Mouse (Mus musculus): ENCODE measurements at regions not wholly inside any gene's neighbourhood (a gene's known extent, or its start where the extent isn't known, plus 50 kb on each side); places are given as distances from the start of the nearest gene placed in this dataset.
A peak's percentile ranks its signal among the peaks of the same experiment; 100 is the strongest.

- ATAC-seq (ENCODE audit: low FRiP score), result no peak
- no peak overlapping the region for H3K27ac ChIP-seq
- 68% methylated on average over 4 of the region's 4 CpGs for WGBS
Measured at GRCm38 (mm10) chr8:8054224-8054916, 606.7 kb downstream of the Efnb2 start.

GRCm38 (mm10) chr8:8051186-8051585 lies 609.9 kb downstream of the Efnb2 start:
- ATAC-seq (ENCODE audit: low FRiP score), result no peak

More at GRCm38 (mm10) chr8:8054224-8054916, 606.7 kb downstream of the Efnb2 start:
- H3K9me3 ChIP-seq, result no peaks in the 10 kb centered on the region
- H3K27me3 ChIP-seq, result no peaks in the 10 kb centered on the region
- no peaks in the 10 kb centered on the region for H3K36me3 ChIP-seq
- H3K4me2 ChIP-seq, result no peak overlapping the region
- no peaks in the 10 kb centered on the region for H3K4me1 ChIP-seq (replicated peaks)
- H3K9ac ChIP-seq, result no peak overlapping the region
- no peak overlapping the region for H3K4me3 ChIP-seq

GRCm38 (mm10) chr8:8050778-8051177 lies 610.3 kb downstream of the Efnb2 start:
- no peaks in the 10 kb centered on the region for H3K9me3 ChIP-seq
- WGBS, result 65% methylated on average over 3 of the region's 3 CpGs
- no peak overlapping the region; the same call in 1 of the 2 replicates for H3K27ac ChIP-seq

More at GRCm38 (mm10) chr8:8051186-8051585, 609.9 kb downstream of the Efnb2 start:
- no peak overlapping the region for H3K4me2 ChIP-seq
- no peaks in the 10 kb centered on the region for H3K36me3 ChIP-seq
- H3K4me3 ChIP-seq, result no peak overlapping the region
- H3K9ac ChIP-seq, result no peak overlapping the region
- no peaks in the 10 kb centered on the region for H3K9me3 ChIP-seq
- 48% methylated on average over 3 of the region's 3 CpGs for WGBS
- H3K4me1 ChIP-seq (replicated peaks), result no peaks in the 10 kb centered on the region
- no peaks in the 10 kb centered on the region for H3K27me3 ChIP-seq
- H3K27ac ChIP-seq, result no peak overlapping the region; the same call in 1 of the 2 replicates

GRCm38 (mm10) chr8:8044926-8045325 lies 616.1 kb downstream of the Efnb2 start:
- no peak overlapping the region for H3K9ac ChIP-seq
- no peak for ATAC-seq (ENCODE audit: low FRiP score)
- peaks cover 5% of the 10 kb centered on the region; the same call in 1 of the 2 replicates for H3K27me3 ChIP-seq
- no peaks in the 10 kb centered on the region for H3K9me3 ChIP-seq
- no peak overlapping the region for H3K27ac ChIP-seq
- WGBS, result 40% methylated on average over 1 of the region's 1 CpGs
- H3K4me1 ChIP-seq (replicated peaks), result no peaks in the 10 kb centered on the region
- H3K4me3 ChIP-seq, result no peak overlapping the region
- H3K36me3 ChIP-seq, result no peaks in the 10 kb centered on the region
- no peak overlapping the region for H3K4me2 ChIP-seq

More at GRCm38 (mm10) chr8:8050778-8051177, 610.3 kb downstream of the Efnb2 start:
- Histone ChIP-seq H3K9ac (no peak overlapping the region), H3K36me3 (no peaks in the 10 kb centered on the region), H3K27me3 (peaks cover 4% of the 10 kb centered on the region; the same call in 1 of the 2 replicates), H3K4me1 (replicated peaks) (no peaks in the 10 kb centered on the region), H3K4me3 (no peak overlapping the region), H3K4me2 (no peak overlapping the region)
- ATAC-seq (ENCODE audit: low FRiP score), result no peak

- 83% methylated on average over 2 of the region's 2 CpGs for WGBS
- Histone ChIP-seq H3K4me3 (no peak overlapping the region), H3K9me3 (no peaks in the 10 kb centered on the region), H3K27me3 (peaks cover 5% of the 10 kb centered on the region; the same call in 1 of the 2 replicates), H3K27ac (no peak overlapping the region), H3K4me2 (no peak overlapping the region), H3K4me1 (replicated peaks) (no peaks in the 10 kb centered on the region), H3K36me3 (no peaks in the 10 kb centered on the region), H3K9ac (no peak overlapping the region)
- no peak for ATAC-seq (ENCODE audit: low FRiP score)
Measured at GRCm38 (mm10) chr8:8044296-8044695, 616.7 kb downstream of the Efnb2 start.

GRCm38 (mm10) chr8:8037929-8038328 lies 623.1 kb downstream of the Efnb2 start:
- Histone ChIP-seq H3K9me3 (no peaks in the 10 kb centered on the region), H3K36me3 (no peaks in the 10 kb centered on the region), H3K4me2 (no peak overlapping the region), H3K4me3 (no peak overlapping the region), H3K9ac (no peak overlapping the region), H3K27me3 (no peaks in the 10 kb centered on the region), H3K4me1 (replicated peaks) (no peaks in the 10 kb centered on the region), H3K27ac (no peak overlapping the region)
- WGBS, result 32% methylated on average over 1 of the region's 1 CpGs
- ATAC-seq (ENCODE audit: low FRiP score), result no peak

GRCm38 (mm10) chr8:8011151-8011550 lies 649.9 kb downstream of the Efnb2 start:
- no peak for ATAC-seq (ENCODE audit: low FRiP score)
- Histone ChIP-seq H3K27me3 (no peaks in the 10 kb centered on the region), H3K9me3 (no peaks in the 10 kb centered on the region), H3K4me3 (no peak overlapping the region), H3K36me3 (no peaks in the 10 kb centered on the region), H3K27ac (no peak overlapping the region), H3K9ac (no peak overlapping the region), H3K4me1 (replicated peaks) (no peaks in the 10 kb centered on the region), H3K4me2 (no peak overlapping the region)
- WGBS, result 64% methylated on average over 4 of the region's 4 CpGs

GRCm38 (mm10) chr8:7994905-7995304 lies 666.1 kb downstream of the Efnb2 start:
- Histone ChIP-seq H3K4me2 (no peak overlapping the region), H3K27ac (no peak overlapping the region), H3K27me3 (no peaks in the 10 kb centered on the region), H3K4me1 (replicated peaks) (no peaks in the 10 kb centered on the region), H3K9ac (no peak overlapping the region), H3K9me3 (no peaks in the 10 kb centered on the region), H3K4me3 (no peak overlapping the region), H3K36me3 (no peaks in the 10 kb centered on the region)
- no peak for ATAC-seq (ENCODE audit: low FRiP score)
- 58% methylated on average over 2 of the region's 2 CpGs for WGBS

GRCm38 (mm10) chr8:7988820-7989219 lies 672.2 kb downstream of the Efnb2 start:
- H3K4me2 ChIP-seq, result no peak overlapping the region
- H3K27ac ChIP-seq, result no peak overlapping the region
- no peaks in the 10 kb centered on the region for H3K36me3 ChIP-seq
- H3K9me3 ChIP-seq, result no peaks in the 10 kb centered on the region
- ATAC-seq (ENCODE audit: low FRiP score), result peak; percentile 49; the same call in 1 of the 2 replicates
- H3K27me3 ChIP-seq, result no peaks in the 10 kb centered on the region
- WGBS, result 71% methylated on average over 3 of the region's 3 CpGs
- no peaks in the 10 kb centered on the region for H3K4me1 ChIP-seq (replicated peaks)
- H3K4me3 ChIP-seq, result no peak overlapping the region
- H3K9ac ChIP-seq, result no peak overlapping the region

GRCm38 (mm10) chr8:7977020-7977419 lies 684.0 kb downstream of the Efnb2 start:
- no peak overlapping the region for H3K27ac ChIP-seq
- WGBS, result 77% methylated on average over 6 of the region's 6 CpGs
- H3K4me2 ChIP-seq, result no peak overlapping the region
- no peaks in the 10 kb centered on the region for H3K9me3 ChIP-seq
- H3K36me3 ChIP-seq, result no peaks in the 10 kb centered on the region
- H3K4me1 ChIP-seq (replicated peaks), result no peaks in the 10 kb centered on the region
- H3K4me3 ChIP-seq, result no peak overlapping the region
- H3K27me3 ChIP-seq, result no peaks in the 10 kb centered on the region
- ATAC-seq (ENCODE audit: low FRiP score), result no peak
- no peak overlapping the region for H3K9ac ChIP-seq

GRCm38 (mm10) chr8:7973791-7974190 lies 687.3 kb downstream of the Efnb2 start:
- WGBS, result 84% methylated on average over 4 of the region's 4 CpGs
- no peak for ATAC-seq (ENCODE audit: low FRiP score)
- Histone ChIP-seq H3K4me1 (replicated peaks) (no peaks in the 10 kb centered on the region), H3K27me3 (no peaks in the 10 kb centered on the region), H3K4me3 (no peak overlapping the region), H3K36me3 (no peaks in the 10 kb centered on the region), H3K9ac (no peak overlapping the region), H3K27ac (no peak overlapping the region), H3K4me2 (no peak overlapping the region), H3K9me3 (no peaks in the 10 kb centered on the region)

GRCm38 (mm10) chr8:7964276-7964675 lies 696.8 kb downstream of the Efnb2 start:
- no peak overlapping the region for H3K4me2 ChIP-seq
- 65% methylated on average over 2 of the region's 2 CpGs for WGBS
- no peaks in the 10 kb centered on the region for H3K36me3 ChIP-seq
- H3K4me3 ChIP-seq, result no peak overlapping the region
- no peaks in the 10 kb centered on the region for H3K4me1 ChIP-seq (replicated peaks)
- no peaks in the 10 kb centered on the region for H3K9me3 ChIP-seq
- ATAC-seq (ENCODE audit: low FRiP score), result no peak
- H3K9ac ChIP-seq, result no peak overlapping the region
- no peaks in the 10 kb centered on the region for H3K27me3 ChIP-seq
- no peak overlapping the region for H3K27ac ChIP-seq

- Histone ChIP-seq H3K9ac (no peak overlapping the region), H3K9me3 (no peaks in the 10 kb centered on the region), H3K27me3 (no peaks in the 10 kb centered on the region), H3K36me3 (no peaks in the 10 kb centered on the region), H3K4me2 (no peak overlapping the region), H3K4me3 (no peak overlapping the region), H3K4me1 (replicated peaks) (no peaks in the 10 kb centered on the region), H3K27ac (no peak overlapping the region)
- no peak for ATAC-seq (ENCODE audit: low FRiP score)
Measured at GRCm38 (mm10) chr8:7956745-7957144, 704.3 kb downstream of the Efnb2 start.
